In the genomic region with DNA sequence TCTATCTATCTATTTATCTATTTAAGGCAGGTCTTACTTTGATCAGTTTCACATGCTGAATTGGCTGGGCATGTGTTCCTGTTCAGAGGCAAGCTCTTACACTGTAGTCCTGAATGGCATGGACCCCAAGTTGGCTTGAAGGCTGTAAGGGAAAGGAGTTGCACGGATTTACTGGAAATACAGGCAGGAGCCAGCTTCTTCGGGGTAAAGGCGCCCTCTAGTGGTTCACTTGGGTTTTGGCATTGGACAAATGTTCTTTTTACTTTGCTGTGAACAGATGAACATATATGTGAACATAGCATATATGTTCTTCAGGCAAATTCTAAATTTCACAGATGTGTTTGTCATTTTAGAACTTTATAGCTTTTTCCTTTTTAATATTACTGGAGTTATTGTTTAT, we compare ENCODE assay signal across 9 mouse cellular contexts. TPM values are rescaled to one million over a fixed set of nuclear protein-coding genes. Genes with fewer than 3 reads are reported as not detected.
A peak's percentile ranks its signal among the peaks of the same experiment; 100 is the strongest.
DNase-seq lines count a peak whose midpoint lies in the region; ATAC-seq and TF ChIP-seq lines count a peak whose summit lies in the region.
"Had no signal": no experiment of that assay in that cellular context is flagged by ENCODE, and none has a peak within 500 bp of the region (broad histone marks: within the 10 kb centered on the region; RNA-seq: fewer than 3 reads in every experiment).

No protein-coding gene starts in this region.

- peak; percentile 54 for DNase-seq in MEL-GATA-1-ER (ENCODE audit: extremely low read depth, low read depth)
- peak; percentile 83 to 86 for DNase-seq in cerebellum, postnatal 14 days
- DNase-seq in heart, adult 9 months (ENCODE audit: low spot score in 2 of 2): peak; percentile 37 to 65
- peak; percentile 78 to 79 for DNase-seq in left cerebral cortex, postnatal 14 days (ENCODE audit: low spot score in 2 of 2)
- DNase-seq in thymus, postnatal 10 days (ENCODE audit: low spot score in 2 of 2): peak; percentile 41 to 71

- H3K4me1 ChIP-seq in intestine, postnatal 0 days (replicated peaks; ENCODE audit: control insufficient read depth, insufficient read depth, low read length): 0 out of 2 replicates have a peak, but pooled peaks cover 8% of the 10 kb centered on the region
- peaks cover 18% of the 10 kb centered on the region; the same call in 1 of the 2 replicates for H3K4me1 ChIP-seq in intestine, embryonic 15.5 days (replicated peaks)

- intact Hi-C loops in left cerebral cortex, postnatal 14 days (cut with DNase I): no loop called here

- no peak overlapping the region for H3K9ac ChIP-seq in intestine, postnatal 0 days (ENCODE audit: low read depth, low read length)
- H3K9ac ChIP-seq in intestine, embryonic 15.5 days: no peak overlapping the region

- ATAC-seq in intestine, postnatal 0 days: no peak
- no peak for ATAC-seq in intestine, embryonic 15.5 days
- ATAC-seq in neutrophil, adult 5-6 weeks (ENCODE audit: extremely low read depth, insufficient number of reproducible peaks, low FRiP score, poor library complexity, severe bottlenecking): peak; percentile 43; the same call in 1 of the 2 replicates

- H3K4me2 ChIP-seq in intestine, postnatal 0 days (replicated peaks; ENCODE audit: low read depth): no peak overlapping the region
- no peak overlapping the region for H3K4me2 ChIP-seq in intestine, embryonic 15.5 days (replicated peaks)

- TF ChIP-seq CTCF in intestine, postnatal 0 days (IDR thresholded peaks at IDR 0.05; ENCODE audit: low read depth): peak; percentile 94

- H3K9me3 ChIP-seq in intestine, postnatal 0 days (ENCODE audit: control insufficient read depth): no peaks in the 10 kb centered on the region
- no peaks in the 10 kb centered on the region for H3K9me3 ChIP-seq in intestine, embryonic 15.5 days

- H3K4me3 ChIP-seq in intestine, postnatal 0 days (ENCODE audit: low read depth, low read length): no peak overlapping the region
- no peak overlapping the region for H3K4me3 ChIP-seq in intestine, embryonic 15.5 days (replicated peaks)
- H3K4me3 ChIP-seq: erythroblast, embryonic 14.5 days had no signal

- H3K36me3 ChIP-seq in intestine, postnatal 0 days (ENCODE audit: control insufficient read depth, insufficient read depth): peaks cover 50% of the 10 kb centered on the region
- H3K36me3 ChIP-seq in intestine, embryonic 15.5 days: peaks cover 25% of the 10 kb centered on the region

- H3K27ac ChIP-seq in intestine, postnatal 0 days (ENCODE audit: low read depth, low read length): no peak overlapping the region
- H3K27ac ChIP-seq in intestine, embryonic 15.5 days: no peak overlapping the region

- WGBS in intestine, postnatal 0 days: 0% methylated on average over 3 of the region's 3 CpGs
- WGBS in intestine, embryonic 15.5 days: 0% methylated on average over 3 of the region's 3 CpGs

- H3K27me3 ChIP-seq in intestine, postnatal 0 days (replicated peaks; ENCODE audit: control insufficient read depth, insufficient read depth, low read length): no peaks in the 10 kb centered on the region
- H3K27me3 ChIP-seq in intestine, embryonic 15.5 days (replicated peaks): no peaks in the 10 kb centered on the region

RNA-seq across cellular contexts. Expression of gene Ndufa7, which starts 2.5 kb away (rescaled TPM):
- 503 and 513 TPM in 2 replicates for polyA plus RNA-seq in intestine, postnatal 0 days (2015; fragmentation: Nextera tagmentation; extraction: Ambion mirVana)
- polyA plus RNA-seq in intestine, embryonic 15.5 days (2015; fragmentation: Nextera tagmentation; extraction: Ambion mirVana): 492 and 540 TPM in 2 replicates
- total RNA-seq in left cerebral cortex, postnatal 14 days (2021): 100 to 1,000 TPM; 229 to 243 TPM
- 138 and 155 TPM in 2 replicates for total RNA-seq in neutrophil, adult 5-6 weeks (2017)

RNA-seq across cellular contexts. Expression of gene Rps28, which starts 2.5 kb away (rescaled TPM):
- 831 and 858 TPM in 2 replicates for polyA plus RNA-seq in intestine, postnatal 0 days (2015; fragmentation: Nextera tagmentation; extraction: Ambion mirVana)
- 1,025 and 1,054 TPM in 2 replicates for polyA plus RNA-seq in intestine, embryonic 15.5 days (2015; fragmentation: Nextera tagmentation; extraction: Ambion mirVana)
- total RNA-seq in left cerebral cortex, postnatal 14 days (2021): 100 to 1,000 TPM; 681 to 713 TPM
- total RNA-seq in neutrophil, adult 5-6 weeks (2017): 701 and 811 TPM in 2 replicates

RNA-seq across cellular contexts. Expression of gene Cd320, which starts 16.0 kb away (rescaled TPM):
- 16.8 and 17.6 TPM in 2 replicates for polyA plus RNA-seq in intestine, postnatal 0 days (2015; fragmentation: Nextera tagmentation; extraction: Ambion mirVana)
- polyA plus RNA-seq in intestine, embryonic 15.5 days (2015; fragmentation: Nextera tagmentation; extraction: Ambion mirVana): 53.3 and 61.3 TPM in 2 replicates
- 10 to 100 TPM; 29.3 to 31.9 TPM for total RNA-seq in left cerebral cortex, postnatal 14 days (2021)
- 1.6 and 2.9 TPM in 2 replicates for total RNA-seq in neutrophil, adult 5-6 weeks (2017)

RNA-seq across cellular contexts. Expression of gene Kank3, which starts 16.5 kb away (rescaled TPM):
- polyA plus RNA-seq in intestine, postnatal 0 days (2015; fragmentation: Nextera tagmentation; extraction: Ambion mirVana): 14.8 and 14.9 TPM in 2 replicates
- 23.0 and 30.5 TPM in 2 replicates for polyA plus RNA-seq in intestine, embryonic 15.5 days (2015; fragmentation: Nextera tagmentation; extraction: Ambion mirVana)
- 10 to 100 TPM; 36.2 to 41.2 TPM for total RNA-seq in left cerebral cortex, postnatal 14 days (2021)
- 3.1 and 4.0 TPM in 2 replicates for total RNA-seq in neutrophil, adult 5-6 weeks (2017)

RNA-seq across cellular contexts. Expression of gene Angptl4, which starts 45.2 kb away (rescaled TPM):
- polyA plus RNA-seq in intestine, postnatal 0 days (2015; fragmentation: Nextera tagmentation; extraction: Ambion mirVana): 26.7 and 33.5 TPM in 2 replicates
- 20.7 and 23.4 TPM in 2 replicates for polyA plus RNA-seq in intestine, embryonic 15.5 days (2015; fragmentation: Nextera tagmentation; extraction: Ambion mirVana)
- 1 to 10 TPM; 5.5 to 6.6 TPM for total RNA-seq in left cerebral cortex, postnatal 14 days (2021)
- 2.3 TPM in 1 of 2 replicates, not detected in the other for total RNA-seq in neutrophil, adult 5-6 weeks (2017)
- polyA plus RNA-seq: erythroblast, embryonic 14.5 days had no signal
